Mouse (Mus musculus) small intestine, adult 2 months (tissue): ENCODE data around the gene Amigo1.

ENCODE experiments used
- CTCF ChIP-seq: fragments of 200-500 bp; IDR thresholded peaks from 2 replicates; pipeline ENCODE4 v1.5.1; 2012; ENCODE audit warnings: low read depth, mild to moderate bottlenecking, control low read depth, inconsistent platforms, low read length, moderate library complexity, mixed read lengths; ENCODE audit not compliant: insufficient replicate concordance, insufficient read length; ENCODE audit errors: extremely low read depth
- POLR2A ChIP-seq: fragments of 200-500 bp; IDR thresholded peaks from 2 replicates; pipeline ENCODE4 v1.6.1; 2012; ENCODE audit warnings: low read depth, mild to moderate bottlenecking, control low read depth, inconsistent platforms, low read length, moderate library complexity

GRCm38 (mm10) chr3:108188716-108189490, 2.8 kb downstream of the Amigo1 start:
- TF ChIP-seq CTCF: no peak
- no peak for TF ChIP-seq POLR2A
